Comparison of ENCODE assay signal across 26 mouse cellular contexts in the genomic region with DNA sequence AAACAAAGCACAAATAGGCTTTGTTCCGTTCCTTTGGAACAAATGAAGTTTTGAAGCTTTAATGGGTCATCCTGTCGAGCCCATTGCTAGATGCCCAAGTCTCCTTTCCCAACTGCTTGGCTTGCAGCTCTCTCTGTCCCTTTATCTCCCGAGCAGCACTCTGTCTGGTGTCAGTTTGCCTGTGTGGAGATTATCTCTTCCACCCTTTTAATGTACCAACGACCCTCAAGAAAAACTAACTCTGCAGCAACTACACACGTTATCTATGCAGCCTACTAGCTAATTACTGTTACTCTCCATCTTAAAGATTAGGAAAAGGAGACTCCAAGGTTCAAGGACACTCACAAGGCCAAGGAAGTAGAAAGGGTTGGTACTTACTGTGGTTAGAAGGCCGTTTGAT. TPM values are rescaled to one million over a fixed set of nuclear protein-coding genes. Genes with fewer than 3 reads are reported as not detected.
A peak's percentile ranks its signal among the peaks of the same experiment; 100 is the strongest.
DNase-seq lines count a peak whose midpoint lies in the region; ATAC-seq and TF ChIP-seq lines count a peak whose summit lies in the region.
"Had no signal": no experiment of that assay in that cellular context is flagged by ENCODE, and none has a peak within 500 bp of the region (broad histone marks: within the 10 kb centered on the region; RNA-seq: fewer than 3 reads in every experiment).

No protein-coding gene starts in this region.

- no peaks in the 10 kb centered on the region for H3K79me2 ChIP-seq in MEL (ENCODE audit: control insufficient read depth, insufficient read depth, low read length, poor library complexity)

- no peak for TF ChIP-seq RAD21 in MEL (IDR thresholded peaks at IDR 0.05; ENCODE audit: low read depth, low read length)

- TF ChIP-seq CTCF in MEL (IDR thresholded peaks at IDR 0.05 in 2 of 3, conservative IDR thresholded peaks at IDR 0.05 in 1 of 3; ENCODE audit: control insufficient read depth in 1 of 3, insufficient read depth in 1 of 3, low read depth in 2 of 3, low read length in 3 of 3, poor library complexity in 1 of 3, severe bottlenecking in 1 of 3), result no peak
- TF ChIP-seq CTCF in intestine, postnatal 0 days (IDR thresholded peaks at IDR 0.05; ENCODE audit: low read depth), result no peak

- H3K27ac ChIP-seq in MEL (ENCODE audit: control insufficient read depth, low read depth, low read length), result peak overlapping the region; percentile 91
- H3K27ac ChIP-seq in liver, embryonic 12.5 days, result peak overlapping the region; percentile 87
- H3K27ac ChIP-seq in liver, embryonic 16.5 days (ENCODE audit: low read length), result peak overlapping the region; percentile 65
- no peak overlapping the region for H3K27ac ChIP-seq in midbrain, embryonic 15.5 days
- no peak overlapping the region for H3K27ac ChIP-seq in intestine, postnatal 0 days (ENCODE audit: low read depth, low read length)
- H3K27ac ChIP-seq: embryonic facial prominence, embryonic 15.5 days; forebrain, embryonic 12.5 days; gastrocnemius, adult 2 months; heart, embryonic 10.5 days; hindbrain, embryonic 10.5 days; hindbrain, embryonic 14.5 days had no signal

- no peaks in the 10 kb centered on the region for H3K27me3 ChIP-seq in MEL (ENCODE audit: control insufficient read depth in 1 of 2, insufficient read depth in 2 of 2, low read length in 2 of 2)
- H3K27me3 ChIP-seq in liver, embryonic 12.5 days (replicated peaks), result no peaks in the 10 kb centered on the region
- H3K27me3 ChIP-seq in liver, embryonic 16.5 days (ENCODE audit: control insufficient read depth, insufficient read depth, low read depth, low read length), result no peaks in the 10 kb centered on the region
- H3K27me3 ChIP-seq in midbrain, embryonic 15.5 days (replicated peaks), result no peaks in the 10 kb centered on the region
- H3K27me3 ChIP-seq in intestine, postnatal 0 days (replicated peaks; ENCODE audit: control insufficient read depth, insufficient read depth, low read length), result no peaks in the 10 kb centered on the region
- H3K27me3 ChIP-seq: embryonic facial prominence, embryonic 15.5 days; forebrain, embryonic 12.5 days had no signal

- TF ChIP-seq POLR2A in MEL (IDR thresholded peaks at IDR 0.05; ENCODE audit: control insufficient read depth in 1 of 2, insufficient read depth in 1 of 2, low read depth in 1 of 2, low read length in 2 of 2, poor library complexity in 1 of 2), result peak in 1 of 2 experiments; percentile 61; a peak in 2 of 4 replicates

- peak; percentile 69 for ATAC-seq in erythroblast, adult 5-6 weeks (replicated peaks; ENCODE audit: low FRiP score, poor library complexity, severe bottlenecking)
- ATAC-seq in liver, embryonic 12.5 days, result peak; percentile 85
- ATAC-seq in liver, embryonic 16.5 days (ENCODE audit: low read depth), result peak; percentile 75
- ATAC-seq in midbrain, embryonic 15.5 days (replicated peaks), result no peak
- ATAC-seq in intestine, postnatal 0 days, result no peak
- ATAC-seq: forebrain, postnatal 0 days had no signal

- peaks cover 44 to 46% of the 10 kb centered on the region in 2 experiments for H3K4me1 ChIP-seq in MEL (ENCODE audit: control insufficient read depth in 1 of 2, insufficient read depth in 2 of 2, low read length in 2 of 2)
- H3K4me1 ChIP-seq in liver, embryonic 12.5 days, result peaks cover 76% of the 10 kb centered on the region
- peaks cover 47% of the 10 kb centered on the region for H3K4me1 ChIP-seq in liver, embryonic 16.5 days (ENCODE audit: control insufficient read depth, low read depth, low read length)
- H3K4me1 ChIP-seq in midbrain, embryonic 15.5 days, result no peaks in the 10 kb centered on the region
- 0 out of 2 replicates have a peak, but pooled peaks cover 7% of the 10 kb centered on the region for H3K4me1 ChIP-seq in intestine, postnatal 0 days (replicated peaks; ENCODE audit: control insufficient read depth, insufficient read depth, low read length)
- H3K4me1 ChIP-seq: embryonic facial prominence, embryonic 15.5 days had no signal

- peak overlapping the region; percentile 33 for H3K4me2 ChIP-seq in liver, embryonic 12.5 days
- H3K4me2 ChIP-seq in liver, embryonic 16.5 days (ENCODE audit: low read depth, low read length), result no peak overlapping the region
- H3K4me2 ChIP-seq in midbrain, embryonic 15.5 days, result no peak overlapping the region
- H3K4me2 ChIP-seq in intestine, postnatal 0 days (replicated peaks; ENCODE audit: low read depth), result no peak overlapping the region
- H3K4me2 ChIP-seq: embryonic facial prominence, embryonic 15.5 days; forebrain, embryonic 12.5 days; hindbrain, embryonic 14.5 days had no signal

- peak; percentile 85 for DNase-seq in MEL (ENCODE audit: low read depth, low spot score)
- DNase-seq in spleen, postnatal 14 days (ENCODE audit: low spot score in 2 of 2), result no peak
- DNase-seq in right cerebral cortex, postnatal 36 days (ENCODE audit: low spot score in 2 of 2), result no peak
- DNase-seq: adrenal gland, adult 8-10 months; adrenal gland, postnatal 36 days; cerebellum, adult 11 months; cerebellum, adult 8-10 months; cerebellum, postnatal 14 days; embryo, embryonic 11 days; forebrain, postnatal 0 days; gastrocnemius, adult 2 months; gastrocnemius, postnatal 25 days; heart, postnatal 10 days had no signal

- H3K9me3 ChIP-seq in MEL (replicated peaks; ENCODE audit: insufficient read depth, low read length), result no peaks in the 10 kb centered on the region
- no peaks in the 10 kb centered on the region for H3K9me3 ChIP-seq in liver, embryonic 12.5 days (replicated peaks)
- no peaks in the 10 kb centered on the region for H3K9me3 ChIP-seq in liver, embryonic 16.5 days (replicated peaks; ENCODE audit: control insufficient read depth, low read length)
- no peaks in the 10 kb centered on the region for H3K9me3 ChIP-seq in midbrain, embryonic 15.5 days
- H3K9me3 ChIP-seq in intestine, postnatal 0 days (ENCODE audit: control insufficient read depth), result no peaks in the 10 kb centered on the region
- H3K9me3 ChIP-seq: embryonic facial prominence, embryonic 15.5 days; forebrain, embryonic 12.5 days; heart, embryonic 10.5 days; hindbrain, embryonic 10.5 days had no signal

- peak overlapping the region; percentile 2; the same call in 1 of the 2 replicates for H3K9ac ChIP-seq in MEL (ENCODE audit: control insufficient read depth, low read depth, low read length, poor library complexity, severe bottlenecking)
- 0 out of 2 replicates have a peak overlapping the region, but pooled peaks have one; percentile 19 for H3K9ac ChIP-seq in liver, embryonic 12.5 days
- H3K9ac ChIP-seq in liver, embryonic 16.5 days (ENCODE audit: low read depth, low read length), result no peak overlapping the region
- H3K9ac ChIP-seq in midbrain, embryonic 15.5 days, result no peak overlapping the region
- no peak overlapping the region for H3K9ac ChIP-seq in intestine, postnatal 0 days (ENCODE audit: low read depth, low read length)
- H3K9ac ChIP-seq: embryonic facial prominence, embryonic 15.5 days; forebrain, embryonic 12.5 days; forebrain, postnatal 0 days; hindbrain, embryonic 14.5 days had no signal

- peaks cover 37 to 59% of the 10 kb centered on the region in 2 experiments for H3K36me3 ChIP-seq in MEL (ENCODE audit: control insufficient read depth in 1 of 2, insufficient read depth in 2 of 2, low read length in 2 of 2)
- H3K36me3 ChIP-seq in liver, embryonic 12.5 days, result peaks cover 73% of the 10 kb centered on the region
- peaks cover 11% of the 10 kb centered on the region for H3K36me3 ChIP-seq in liver, embryonic 16.5 days (ENCODE audit: control insufficient read depth, insufficient read depth)
- H3K36me3 ChIP-seq in midbrain, embryonic 15.5 days (replicated peaks), result no peaks in the 10 kb centered on the region
- H3K36me3 ChIP-seq in intestine, postnatal 0 days (ENCODE audit: control insufficient read depth, insufficient read depth), result peaks cover 73% of the 10 kb centered on the region
- H3K36me3 ChIP-seq: embryonic facial prominence, embryonic 15.5 days; forebrain, embryonic 12.5 days; hindbrain, embryonic 10.5 days had no signal

- WGBS in liver, embryonic 12.5 days (ENCODE audit: insufficient replicate concordance), result 21% methylated on average over 6 of the region's 6 CpGs
- 21% methylated on average over 6 of the region's 6 CpGs for WGBS in liver, embryonic 16.5 days (ENCODE audit: insufficient replicate concordance)
- 78% methylated on average over 6 of the region's 6 CpGs for WGBS in midbrain, embryonic 15.5 days
- WGBS in intestine, postnatal 0 days, result 57% methylated on average over 6 of the region's 6 CpGs

- TF ChIP-seq EP300 in MEL (IDR thresholded peaks at IDR 0.05; ENCODE audit: low read depth in 1 of 2, low read length in 2 of 2), result peak; percentile 100

- no peak overlapping the region for H3K4me3 ChIP-seq in MEL (ENCODE audit: control insufficient read depth in 1 of 2, insufficient read depth in 1 of 2, low read depth in 2 of 2, low read length in 2 of 2)
- no peak overlapping the region for H3K4me3 ChIP-seq in liver, embryonic 12.5 days
- no peak overlapping the region for H3K4me3 ChIP-seq in liver, embryonic 16.5 days (ENCODE audit: low read depth, low read length)
- H3K4me3 ChIP-seq in midbrain, embryonic 15.5 days, result no peak overlapping the region
- no peak overlapping the region for H3K4me3 ChIP-seq in intestine, postnatal 0 days (ENCODE audit: low read depth, low read length)
- H3K4me3 ChIP-seq: embryonic facial prominence, embryonic 15.5 days; forebrain, embryonic 12.5 days; gastrocnemius, adult 2 months; heart, embryonic 10.5 days; hindbrain, embryonic 10.5 days had no signal

RNA-seq across cellular contexts. Expression of gene Acsl5, which starts 21.6 kb away (rescaled TPM):
- 248 and 318 TPM in 2 replicates for total RNA-seq in MEL (2012; rRNA removed)
- 100 to 1,000 TPM in 1 of 2 experiments, not detected in 1; 223 TPM for polyA plus RNA-seq in MEL (2012; ENCODE audit: insufficient read depth in 1 of 2, insufficient read length in 2 of 2, low read depth in 1 of 2, low replicate concordance in 2 of 2, missing spikeins in 1 of 2)
- 39.6 and 74.4 TPM in 2 replicates for total RNA-seq in erythroblast, adult 5-6 weeks (2015; ENCODE audit: low replicate concordance)
- 27.5 and 31.5 TPM in 2 replicates for total RNA-seq in erythroblast, adult 5-6 weeks (2017; ENCODE audit: low replicate concordance)
- 110 and 115 TPM in 2 replicates for polyA plus RNA-seq in liver, embryonic 12.5 days (2016; fragmentation: Nextera tagmentation; extraction: Ambion mirVana)
- polyA plus RNA-seq in liver, embryonic 16.5 days (2015; fragmentation: Nextera tagmentation; extraction: Ambion mirVana), result 203 and 205 TPM in 2 replicates
- polyA plus RNA-seq in midbrain, embryonic 15.5 days (2015; fragmentation: Nextera tagmentation; extraction: Ambion mirVana), result 13.4 and 15.7 TPM in 2 replicates
- polyA plus RNA-seq in intestine, postnatal 0 days (2015; fragmentation: Nextera tagmentation; extraction: Ambion mirVana), result 1,862 and 1,917 TPM in 2 replicates

RNA-seq across cellular contexts. Expression of gene Gucy2g, which starts 32.3 kb away (rescaled TPM):
- 0.65 and 1.1 TPM in 2 replicates for total RNA-seq in MEL (2012; rRNA removed)
- polyA plus RNA-seq in MEL (2012; ENCODE audit: insufficient read depth in 1 of 2, insufficient read length in 2 of 2, low read depth in 1 of 2, low replicate concordance in 2 of 2, missing spikeins in 1 of 2), result 1 to 10 TPM in 1 of 2 experiments, not detected in 1; 2.4 TPM
- 0.58 TPM in 1 of 2 replicates, not detected in the other for total RNA-seq in erythroblast, adult 5-6 weeks (2015; ENCODE audit: low replicate concordance)
- not detected in 2 replicates for total RNA-seq in erythroblast, adult 5-6 weeks (2017; ENCODE audit: low replicate concordance)
- polyA plus RNA-seq in liver, embryonic 12.5 days (2016; fragmentation: Nextera tagmentation; extraction: Ambion mirVana), result 0.04 TPM in 1 of 2 replicates, not detected in the other
- polyA plus RNA-seq in liver, embryonic 16.5 days (2015; fragmentation: Nextera tagmentation; extraction: Ambion mirVana), result 0.02 and 0.05 TPM in 2 replicates
- not detected in 2 replicates for polyA plus RNA-seq in midbrain, embryonic 15.5 days (2015; fragmentation: Nextera tagmentation; extraction: Ambion mirVana)
- 0.12 and 0.17 TPM in 2 replicates for polyA plus RNA-seq in intestine, postnatal 0 days (2015; fragmentation: Nextera tagmentation; extraction: Ambion mirVana)
- total RNA-seq: adrenal gland, adult 8-10 months; adrenal gland, postnatal 36 days; granulocyte monocyte progenitor cell, adult 5-6 weeks had no signal
- polyA plus RNA-seq: embryonic facial prominence, embryonic 11.5 days; forebrain, embryonic 12.5 days; heart, embryonic 10.5 days; heart, embryonic 14.5 days; hindbrain, embryonic 10.5 days had no signal

RNA-seq across cellular contexts. Expression of gene Zdhhc6, which starts 42.5 kb away (rescaled TPM):
- 101 and 109 TPM in 2 replicates for total RNA-seq in MEL (2012; rRNA removed)
- 100 to 1,000 TPM in 1 of 2 experiments, 10 to 100 TPM in 1; 95.6 to 114 TPM for polyA plus RNA-seq in MEL (2012; ENCODE audit: insufficient read depth in 1 of 2, insufficient read length in 2 of 2, low read depth in 1 of 2, low replicate concordance in 2 of 2, missing spikeins in 1 of 2)
- 12.7 and 17.5 TPM in 2 replicates for total RNA-seq in erythroblast, adult 5-6 weeks (2015; ENCODE audit: low replicate concordance)
- 10.0 and 11.8 TPM in 2 replicates for total RNA-seq in erythroblast, adult 5-6 weeks (2017; ENCODE audit: low replicate concordance)
- polyA plus RNA-seq in liver, embryonic 12.5 days (2016; fragmentation: Nextera tagmentation; extraction: Ambion mirVana), result 81.9 and 83.4 TPM in 2 replicates
- 46.9 and 48.5 TPM in 2 replicates for polyA plus RNA-seq in liver, embryonic 16.5 days (2015; fragmentation: Nextera tagmentation; extraction: Ambion mirVana)
- 66.9 and 67.6 TPM in 2 replicates for polyA plus RNA-seq in midbrain, embryonic 15.5 days (2015; fragmentation: Nextera tagmentation; extraction: Ambion mirVana)
- 39.8 and 44.7 TPM in 2 replicates for polyA plus RNA-seq in intestine, postnatal 0 days (2015; fragmentation: Nextera tagmentation; extraction: Ambion mirVana)

RNA-seq across cellular contexts. Expression of gene Vti1a, which starts 42.8 kb away (rescaled TPM):
- 33.8 and 42.8 TPM in 2 replicates for total RNA-seq in MEL (2012; rRNA removed)
- 100 to 1,000 TPM in 1 of 2 experiments, 10 to 100 TPM in 1; 37.2 to 119 TPM for polyA plus RNA-seq in MEL (2012; ENCODE audit: insufficient read depth in 1 of 2, insufficient read length in 2 of 2, low read depth in 1 of 2, low replicate concordance in 2 of 2, missing spikeins in 1 of 2)
- 10.2 and 16.9 TPM in 2 replicates for total RNA-seq in erythroblast, adult 5-6 weeks (2015; ENCODE audit: low replicate concordance)
- 18.0 and 19.2 TPM in 2 replicates for total RNA-seq in erythroblast, adult 5-6 weeks (2017; ENCODE audit: low replicate concordance)
- polyA plus RNA-seq in liver, embryonic 12.5 days (2016; fragmentation: Nextera tagmentation; extraction: Ambion mirVana), result 23.9 and 24.5 TPM in 2 replicates
- 12.3 and 12.8 TPM in 2 replicates for polyA plus RNA-seq in liver, embryonic 16.5 days (2015; fragmentation: Nextera tagmentation; extraction: Ambion mirVana)
- 36.8 and 40.6 TPM in 2 replicates for polyA plus RNA-seq in midbrain, embryonic 15.5 days (2015; fragmentation: Nextera tagmentation; extraction: Ambion mirVana)
- polyA plus RNA-seq in intestine, postnatal 0 days (2015; fragmentation: Nextera tagmentation; extraction: Ambion mirVana), result 21.3 and 23.2 TPM in 2 replicates

Comparison
In these comparisons a context has a peak if more than half of its experiments do, and no peak if none do; other contexts are left out.
1. H3K9ac ChIP-seq: peak in MEL (single experiment) and liver, embryonic 12.5 days (single experiment); none in liver, embryonic 16.5 days (single experiment), midbrain, embryonic 15.5 days (single experiment) and intestine, postnatal 0 days (single experiment).
2. H3K27ac ChIP-seq: peak in MEL (single experiment), liver, embryonic 12.5 days (single experiment) and liver, embryonic 16.5 days (single experiment); none in midbrain, embryonic 15.5 days (single experiment) and intestine, postnatal 0 days (single experiment).
3. ATAC-seq: peak in erythroblast, adult 5-6 weeks (single experiment), liver, embryonic 12.5 days (single experiment) and liver, embryonic 16.5 days (single experiment); none in midbrain, embryonic 15.5 days (single experiment) and intestine, postnatal 0 days (single experiment).